Mouse (Mus musculus): ENCODE measurements around the gene Dennd5a. TPM values are rescaled to one million over a fixed set of nuclear protein-coding genes. Genes with fewer than 3 reads are reported as not detected.

Dennd5a gene
- polyA plus RNA-seq, 1 experiment from 2014 or later = 33.6 TPM

GRCm38 (mm10) chr7:109848867-109849733 is 111.2 kb downstream of the Dennd5a start:
- Histone ChIP-seq H3K4me3 (ENCODE audit: low read length) (no peak overlapping the region), H3K9ac (ENCODE audit: low read length) (peak overlapping the region; percentile 17), H3K4me2 (ENCODE audit: low read depth, low read length) (peak overlapping the region; percentile 5; the same call in 1 of the 2 replicates), H3K4me1 (ENCODE audit: control insufficient read depth, insufficient read depth, low read length) (peaks cover 29% of the 10 kb centered on the region), H3K27me3 (ENCODE audit: control insufficient read depth, insufficient read depth, low read length) (no peaks in the 10 kb centered on the region), H3K27ac (ENCODE audit: low read length) (peak overlapping the region; percentile 5), H3K36me3 (ENCODE audit: control insufficient read depth, insufficient read depth) (0 out of 2 replicates have a peak, but pooled peaks cover 3% of the 10 kb centered on the region), H3K9me3 (replicated peaks; ENCODE audit: control insufficient read depth, low read length) (no peaks in the 10 kb centered on the region)
- 32% methylated on average over 11 of the region's 11 CpGs for WGBS
- peak; percentile 69 for ATAC-seq (replicated peaks; ENCODE audit: extremely low read depth, insufficient read depth, low FRiP score)

GRCm38 (mm10) chr7:109844100-109844499 is 116.2 kb downstream of the Dennd5a start:
- ATAC-seq (replicated peaks; ENCODE audit: extremely low read depth, insufficient read depth, low FRiP score) = no peak
- 0 out of 2 replicates have a peak, but pooled peaks cover 3% of the 10 kb centered on the region for H3K36me3 ChIP-seq (ENCODE audit: control insufficient read depth, insufficient read depth)
- H3K9me3 ChIP-seq (replicated peaks; ENCODE audit: control insufficient read depth, low read length) = no peaks in the 10 kb centered on the region
- H3K27ac ChIP-seq (ENCODE audit: low read length) = no peak overlapping the region
- no peak overlapping the region for H3K4me2 ChIP-seq (ENCODE audit: low read depth, low read length)
- H3K9ac ChIP-seq (ENCODE audit: low read length) = no peak overlapping the region
- 82% methylated on average over 6 of the region's 6 CpGs for WGBS
- H3K27me3 ChIP-seq (ENCODE audit: control insufficient read depth, insufficient read depth, low read length) = no peaks in the 10 kb centered on the region
- peaks cover 21% of the 10 kb centered on the region for H3K4me1 ChIP-seq (ENCODE audit: control insufficient read depth, insufficient read depth, low read length)
- H3K4me3 ChIP-seq (ENCODE audit: low read length) = no peak overlapping the region

Other genes with a start within 250 kb of the Dennd5a start
- 1.00 and 1.5 TPM in 2 replicates for gene BC051019, start 236.6 kb downstream of the Dennd5a start, polyA plus RNA-seq (2015; fragmentation: Nextera tagmentation; extraction: Ambion mirVana)
- 0.22 TPM in 1 of 2 replicates, not detected in the other for gene Ascl3, start 228.7 kb downstream of the Dennd5a start, polyA plus RNA-seq (2015; fragmentation: Nextera tagmentation; extraction: Ambion mirVana)
- 60.6 and 61.6 TPM in 2 replicates for gene Tmem9b, start 207.6 kb downstream of the Dennd5a start, polyA plus RNA-seq (2015; fragmentation: Nextera tagmentation; extraction: Ambion mirVana)
- 0.53 and 0.64 TPM in 2 replicates for gene Nrip3, start 178.4 kb downstream of the Dennd5a start, polyA plus RNA-seq (2015; fragmentation: Nextera tagmentation; extraction: Ambion mirVana)
- gene Scube2, start 94.8 kb downstream of the Dennd5a start, polyA plus RNA-seq (2015; fragmentation: Nextera tagmentation; extraction: Ambion mirVana) = 8.9 and 9.9 TPM in 2 replicates
- gene Tmem41b, start 26.5 kb upstream of the Dennd5a start, polyA plus RNA-seq (2015; fragmentation: Nextera tagmentation; extraction: Ambion mirVana) = 44.0 and 50.6 TPM in 2 replicates
- gene Ipo7, start 57.8 kb upstream of the Dennd5a start, polyA plus RNA-seq (2015; fragmentation: Nextera tagmentation; extraction: Ambion mirVana) = 41.2 and 41.7 TPM in 2 replicates
- gene Zfp143, start 100.7 kb upstream of the Dennd5a start, polyA plus RNA-seq (2015; fragmentation: Nextera tagmentation; extraction: Ambion mirVana) = 14.1 and 15.8 TPM in 2 replicates
- 20.8 and 20.9 TPM in 2 replicates for gene Wee1, start 161.6 kb upstream of the Dennd5a start, polyA plus RNA-seq (2015; fragmentation: Nextera tagmentation; extraction: Ambion mirVana)

Data from heart, embryonic 16.5 days (tissue).